Mouse (Mus musculus) inflammation-experienced regulatory T-cells, adult 16 weeks (primary cell): Measurements from ENCODE around the gene Cd68. TPM values are rescaled to one million over a fixed set of nuclear protein-coding genes. Genes with fewer than 3 reads are reported as not detected.

Experiments
- polyA plus RNA-seq: library from polyadenylated mRNA; unstranded; fragments of 100-300 nt; shearing (Covaris generic); gene quantifications from one replicate; pipeline ENCODE4 v1.2.1, GENCODE M21; 2017

Gene Cd68
- 10.3 TPM for polyA plus RNA-seq

DNA sequence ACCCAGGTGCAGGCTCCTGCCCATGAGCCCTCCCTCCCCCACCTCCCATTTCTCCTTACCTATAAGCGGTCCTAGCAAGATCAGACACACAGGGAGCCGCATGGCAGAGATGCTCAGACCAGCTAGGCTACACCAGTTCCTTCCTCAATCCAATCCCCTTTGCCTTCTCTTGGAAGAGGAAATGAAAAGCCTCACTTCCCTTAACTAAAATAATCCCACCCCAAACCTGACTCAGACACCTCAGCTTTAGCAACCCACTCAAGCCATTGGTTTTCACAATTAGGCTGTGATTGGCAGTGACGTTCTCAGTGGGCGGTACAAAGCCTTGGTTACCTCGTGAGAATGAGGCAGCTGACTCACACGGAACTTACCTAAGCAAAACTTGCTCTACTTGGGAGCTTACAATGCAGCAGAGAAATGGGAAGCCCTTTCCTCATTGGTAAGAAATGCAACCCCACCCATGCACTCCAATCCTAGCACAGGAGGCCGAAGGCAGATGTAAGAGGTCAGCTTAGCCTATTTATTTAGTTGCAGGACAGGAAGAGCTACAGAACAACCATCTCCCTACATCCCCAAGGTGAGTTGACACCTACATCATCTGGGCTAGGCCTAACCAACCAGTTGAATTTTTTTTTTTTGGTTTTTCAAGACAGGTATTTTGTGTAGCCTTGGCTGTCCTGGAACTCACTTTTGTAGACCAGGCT lies at the start of gene Cd68:
Gene Cd68, minus strand, starts transcription at position 193 of the 704 bp plus-strand sequence.

DNA sequence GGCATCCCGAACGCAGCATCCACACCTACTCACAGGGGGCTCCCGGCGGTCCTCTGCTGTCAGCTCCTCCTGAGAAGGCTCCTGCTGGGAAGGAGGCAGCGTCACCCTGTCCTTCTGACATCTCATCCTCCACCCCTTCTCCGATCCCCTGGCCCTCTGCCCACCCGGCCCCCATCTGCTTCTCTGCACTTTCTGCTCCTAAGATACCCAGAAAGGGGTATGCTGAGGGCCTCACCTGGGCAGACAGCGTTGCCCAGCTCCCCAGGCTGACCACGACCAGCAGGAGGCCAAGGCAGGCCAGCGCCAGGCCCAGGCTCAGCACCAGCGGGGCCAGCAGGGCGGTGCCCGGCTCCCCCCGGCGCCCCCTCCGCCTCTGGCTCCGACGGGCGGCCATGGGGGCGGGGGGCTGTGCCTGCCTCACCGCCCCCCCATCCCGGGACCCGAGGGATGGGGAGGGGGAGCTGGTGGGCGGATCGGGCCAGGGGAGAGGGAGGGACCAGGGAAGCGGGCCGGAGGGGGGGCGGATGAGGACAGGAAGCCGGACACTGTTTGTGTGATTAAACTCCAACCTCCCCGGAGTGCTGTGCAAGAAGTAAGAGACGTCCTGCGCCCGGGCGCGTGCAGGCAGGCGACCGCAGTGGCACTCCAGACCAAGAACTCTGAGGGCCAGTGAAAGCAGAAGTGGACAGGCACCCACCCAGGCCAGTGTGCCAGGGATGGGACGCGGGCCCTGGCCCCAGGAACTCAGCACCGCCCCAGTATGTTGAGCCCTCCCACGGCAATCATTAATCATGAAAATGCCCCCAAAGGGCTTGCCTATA lies 29.6 kb upstream of the Cd68 start, which contains the start of the genes Tnfsf12 and Tnfsfm13:
Gene Tnfsf12, minus strand, starts transcription at position 489 of the 821 bp plus-strand sequence.
Gene Tnfsfm13, minus strand, starts transcription at position 738 of the 821 bp plus-strand sequence.

DNA sequence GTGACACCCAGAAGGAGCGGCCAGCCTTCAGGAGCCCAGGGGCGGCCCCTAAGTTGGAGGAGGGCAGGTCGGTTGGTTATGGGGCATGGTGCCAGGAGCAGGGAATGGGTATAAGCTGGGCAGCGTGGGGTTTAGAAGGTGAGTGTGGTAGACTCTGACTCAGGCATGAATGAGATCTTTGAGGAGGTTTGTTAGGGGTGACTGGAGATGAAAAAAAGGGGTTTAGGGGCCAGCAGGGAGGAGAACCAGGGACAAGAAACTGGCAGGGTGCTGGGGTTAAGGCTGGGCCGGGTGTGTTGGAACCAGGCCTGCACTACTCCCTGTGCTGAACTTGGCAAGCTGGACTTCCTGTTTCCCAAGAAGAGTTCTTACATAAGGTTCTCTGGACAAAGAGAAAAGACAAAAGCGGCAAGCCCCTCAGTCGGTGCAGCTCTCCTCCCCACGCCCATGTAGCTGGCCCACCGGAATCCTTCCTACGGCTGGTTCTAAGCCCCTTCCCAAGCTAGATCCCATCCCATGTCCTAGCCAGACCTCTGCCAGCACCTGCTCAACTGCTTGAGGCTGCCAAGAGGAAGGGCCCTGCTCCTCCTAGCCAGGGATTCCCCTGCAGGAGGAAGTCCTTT lies 19.7 kb upstream of the Cd68 start, which contains the start of gene Tnfsf13:
Gene Tnfsf13, minus strand, starts transcription at position 259 of the 623 bp plus-strand sequence.

DNA sequence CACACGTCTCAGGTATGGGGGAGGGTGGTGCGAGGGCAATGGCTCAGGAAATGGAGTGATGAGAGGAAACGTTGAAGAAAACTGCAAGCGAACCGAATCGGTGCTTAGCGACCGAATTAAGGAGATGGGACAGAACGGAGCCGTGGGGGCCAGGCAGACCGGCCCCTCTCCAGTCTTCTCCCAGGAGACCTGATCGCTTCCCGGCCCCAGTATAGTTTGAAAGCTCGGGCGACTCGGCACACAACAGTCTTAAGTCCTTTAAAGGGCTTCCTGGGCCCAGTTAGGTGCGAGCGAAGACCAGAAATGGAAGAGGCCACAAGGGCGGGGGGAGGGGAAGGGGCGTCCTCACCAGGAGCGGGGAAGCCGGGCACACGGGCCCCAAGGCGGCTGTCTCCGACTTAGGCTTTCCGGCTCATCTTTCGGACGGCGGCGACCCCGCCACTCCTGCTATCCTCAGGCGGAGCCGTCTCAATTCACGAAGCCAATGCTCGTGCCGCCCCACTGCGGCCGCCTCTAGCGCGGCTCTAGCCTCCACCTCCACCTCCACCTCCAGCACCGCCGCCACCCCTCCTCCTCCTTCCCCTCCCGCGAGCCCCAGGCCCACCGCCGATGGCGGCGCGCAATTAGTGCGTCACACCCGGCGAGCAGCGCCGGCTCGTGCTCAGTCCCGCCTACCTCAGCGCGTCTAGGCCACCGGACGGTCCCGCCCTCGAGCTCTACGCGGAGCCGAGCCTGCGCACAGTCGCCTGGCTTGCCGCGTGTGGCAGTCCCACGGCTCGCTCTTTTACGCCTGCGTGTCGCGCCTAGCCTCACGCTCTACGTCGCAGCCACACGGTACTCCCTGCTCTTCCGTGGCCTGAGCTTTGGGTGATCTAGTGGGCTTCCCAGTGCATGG lies 15.6 kb upstream of the Cd68 start, which contains the start of gene Senp3:
Gene Senp3, minus strand, starts transcription at position 771 of the 895 bp plus-strand sequence.

DNA sequence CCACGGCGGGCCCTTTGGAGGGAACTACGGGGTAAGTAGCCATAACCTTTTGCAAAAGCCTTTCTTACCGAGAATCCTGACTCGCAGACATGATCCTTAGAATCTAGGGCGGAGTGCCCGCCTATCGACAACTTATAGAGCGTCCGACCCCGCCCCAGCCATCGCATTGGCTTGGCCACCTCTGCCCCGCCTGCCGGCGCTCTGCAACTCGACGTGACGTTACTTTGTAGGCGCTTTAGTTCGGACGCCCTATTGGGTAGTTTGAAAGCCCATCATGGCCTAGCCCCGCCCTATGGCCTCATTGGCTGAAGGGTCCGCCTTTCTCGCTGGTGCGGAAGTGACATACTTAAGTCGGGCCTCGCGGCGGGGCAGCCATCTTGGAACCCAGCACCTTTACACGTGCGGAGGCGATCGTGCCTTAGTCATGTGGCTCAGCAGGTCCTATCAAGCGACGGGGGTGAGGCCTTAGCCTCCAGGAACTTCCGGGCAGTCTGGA lies 6.3 kb upstream of the Cd68 start, which contains the start of gene Eif4a1:
Gene Eif4a1, minus strand, starts transcription at position 213 of the 496 bp plus-strand sequence.

DNA sequence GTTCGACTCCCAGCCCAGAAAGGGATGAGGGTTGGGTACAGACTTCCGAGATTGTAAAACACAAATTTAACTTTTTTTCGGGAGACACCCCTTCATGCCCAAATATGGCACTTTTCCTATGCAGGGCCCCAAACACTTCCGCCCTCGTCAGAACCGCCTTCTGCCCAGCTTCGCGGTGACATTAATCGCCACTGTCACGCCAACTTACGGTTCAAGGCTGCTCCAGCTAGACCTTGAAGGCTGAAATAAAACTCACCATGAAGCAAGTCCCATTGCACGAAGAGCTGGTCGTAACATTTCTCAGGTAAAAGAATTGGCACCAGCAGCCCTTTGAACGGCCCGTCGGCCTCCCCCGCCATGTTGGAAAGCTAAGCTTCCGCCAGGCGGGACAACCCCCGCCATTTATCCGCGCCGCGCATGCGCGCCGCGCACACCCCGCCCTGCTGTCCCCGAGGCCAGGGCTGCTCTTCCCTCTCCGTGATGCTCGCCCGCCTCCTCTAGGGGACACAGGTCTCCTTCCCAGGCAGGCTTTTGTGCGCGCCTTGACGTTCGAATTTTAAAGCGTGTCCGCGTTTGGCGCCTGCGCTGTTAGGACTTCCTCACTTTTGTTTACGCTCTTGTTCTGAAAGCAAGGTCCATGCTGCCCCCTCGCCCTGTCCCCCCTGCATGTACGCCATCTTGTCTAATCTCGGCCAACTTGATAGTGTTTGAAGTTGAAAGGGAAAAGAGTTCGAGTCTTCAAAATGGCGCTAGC lies 3.6 kb downstream of the Cd68 start, which contains the start of gene Mpdu1:
Gene Mpdu1, minus strand, starts transcription at position 430 of the 754 bp plus-strand sequence.

DNA sequence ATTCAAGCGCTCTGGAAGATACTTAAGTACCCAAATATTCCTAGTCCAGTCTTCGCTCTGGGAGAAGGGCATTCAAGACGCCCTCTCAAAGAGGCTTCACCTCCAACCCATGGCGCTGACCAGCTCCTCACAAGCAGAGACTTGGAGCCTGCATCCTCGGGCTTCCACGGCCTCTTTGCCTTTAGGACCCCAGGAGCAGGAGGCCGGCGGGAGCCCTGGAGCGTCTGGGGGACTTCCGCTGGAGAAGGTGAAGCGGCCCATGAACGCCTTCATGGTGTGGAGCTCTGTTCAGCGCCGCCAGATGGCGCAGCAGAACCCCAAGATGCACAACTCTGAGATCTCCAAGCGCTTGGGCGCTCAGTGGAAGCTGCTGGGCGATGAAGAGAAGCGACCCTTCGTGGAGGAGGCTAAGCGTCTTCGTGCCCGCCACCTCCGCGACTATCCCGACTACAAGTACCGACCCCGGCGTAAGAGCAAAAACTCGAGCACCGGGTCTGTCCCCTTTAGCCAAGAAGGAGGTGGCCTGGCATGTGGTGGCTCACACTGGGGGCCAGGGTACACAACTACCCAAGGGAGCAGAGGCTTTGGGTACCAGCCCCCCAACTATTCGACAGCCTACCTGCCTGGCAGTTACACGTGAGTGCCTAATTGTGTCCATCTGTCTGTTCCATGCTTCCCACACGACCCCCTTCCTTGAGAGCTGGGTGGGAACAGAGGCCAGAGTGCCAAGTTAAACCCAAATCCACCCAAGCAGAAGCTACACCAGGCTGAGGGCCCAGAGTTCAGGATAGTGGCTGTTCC lies 10.5 kb downstream of the Cd68 start, which contains the start of gene Sox15:
Gene Sox15, plus strand, starts transcription at position 51 of the 801 bp plus-strand sequence.

DNA sequence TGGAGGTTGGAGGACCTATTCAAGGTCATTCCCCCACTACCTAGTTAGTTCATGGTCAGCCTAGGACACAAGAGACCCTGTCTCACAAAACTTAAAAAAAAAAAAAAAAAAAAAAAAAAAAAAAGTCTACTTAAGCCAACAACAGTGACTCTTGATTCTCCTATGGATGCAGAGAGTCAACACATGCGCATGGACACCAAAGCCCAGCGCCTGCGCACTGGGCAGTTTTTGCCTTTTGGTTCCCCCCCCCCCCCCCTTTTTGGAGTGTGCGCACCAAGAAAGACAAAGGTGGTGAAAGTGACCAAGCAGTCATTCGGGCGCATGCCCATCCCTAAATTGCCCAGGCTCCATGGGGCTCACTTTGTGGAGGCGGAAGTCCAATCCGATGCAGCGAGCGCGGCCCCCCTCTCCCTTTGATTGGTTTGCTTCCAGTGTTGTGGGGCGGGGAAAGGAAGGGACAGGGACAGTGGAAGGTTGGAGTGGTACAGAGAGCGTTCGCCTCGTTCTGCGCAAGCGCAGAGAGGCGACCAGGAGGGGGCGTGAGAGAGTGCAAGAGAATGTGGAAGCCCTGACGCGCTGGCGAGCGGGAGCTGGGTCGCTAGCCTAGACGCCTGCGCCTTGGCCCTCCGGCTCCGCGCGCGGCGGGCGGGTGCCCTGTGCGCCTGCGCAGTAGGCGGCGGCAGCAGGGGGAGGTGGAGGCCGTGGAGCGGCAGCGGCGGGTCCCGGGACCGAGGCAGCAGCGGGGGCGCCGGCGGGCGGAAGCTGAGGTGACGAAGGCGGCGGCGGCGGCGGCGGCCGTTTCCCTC lies 33.5 kb downstream of the Cd68 start, which contains the start of gene Fxr2:
Gene Fxr2, plus strand, starts transcription at position 707 of the 806 bp plus-strand sequence.

DNA sequence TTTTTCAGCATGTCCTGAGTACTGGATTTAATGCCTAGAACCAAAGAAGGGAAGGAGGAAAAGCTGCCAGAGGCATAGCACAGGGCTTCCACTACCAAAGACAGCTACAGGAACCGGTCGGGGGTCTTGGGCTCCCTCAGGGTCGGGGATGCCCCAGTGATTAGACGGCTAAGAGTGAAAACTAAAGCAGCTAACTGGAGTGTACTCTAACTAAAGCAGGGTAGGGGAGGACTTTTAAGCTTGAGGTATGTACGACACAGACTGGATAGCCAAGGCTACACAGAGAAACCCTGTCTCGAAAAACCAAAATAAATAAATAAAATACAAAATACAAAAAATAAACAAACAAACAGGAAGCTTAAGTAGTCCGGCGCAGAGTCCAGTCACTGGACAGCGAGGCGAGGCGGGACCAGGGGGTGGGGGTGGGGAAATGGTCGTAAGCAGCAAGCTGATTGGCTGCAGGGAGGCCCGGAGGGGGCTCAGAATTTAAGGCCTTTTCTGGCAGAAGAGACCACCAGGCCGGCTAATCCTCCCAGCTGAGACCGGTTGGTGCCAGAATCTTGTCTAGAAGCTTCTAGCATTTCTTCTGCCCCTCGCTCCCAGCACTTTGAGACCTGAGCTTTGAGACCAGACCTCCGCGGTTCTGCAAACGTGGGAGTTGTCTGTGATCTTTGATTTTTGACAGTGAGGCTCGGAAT lies 44.2 kb downstream of the Cd68 start, which contains the start of gene Sat2:
Gene Sat2, plus strand, starts transcription at position 454 of the 698 bp plus-strand sequence.

DNA sequence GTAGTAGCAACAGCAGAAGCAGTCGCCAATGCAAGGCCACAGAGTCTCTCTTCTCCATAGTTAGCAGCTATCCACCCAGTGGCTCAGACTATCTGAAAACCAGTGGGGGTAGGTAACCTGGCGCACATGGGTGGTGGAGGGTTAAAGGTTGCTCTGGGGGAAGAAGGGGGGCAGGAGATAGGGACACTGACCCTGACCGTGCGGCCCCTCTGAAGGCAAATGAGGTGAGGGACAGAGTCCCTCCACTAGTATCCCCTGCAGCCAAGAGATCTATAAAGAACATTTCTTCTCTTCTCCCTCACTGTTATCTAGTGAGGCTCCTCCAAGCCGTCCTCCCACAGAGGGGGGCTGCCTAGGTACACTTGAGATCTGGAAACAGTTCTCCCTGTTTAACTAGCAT lies 48.1 kb downstream of the Cd68 start, which contains the start of gene Shbg:
Gene Shbg, minus strand, starts transcription at position 101 of the 400 bp plus-strand sequence.

Other genes with a start within 250 kb of the Cd68 start
- gene Dnah2, start 117.0 kb downstream of the Cd68 start, polyA plus RNA-seq: not detected
- 0.27 TPM for gene Efnb3, start 105.9 kb downstream of the Cd68 start, polyA plus RNA-seq
- gene Wrap53, start 85.9 kb downstream of the Cd68 start, polyA plus RNA-seq: 32.4 TPM
- 242 TPM for gene Trp53, start 85.8 kb downstream of the Cd68 start, polyA plus RNA-seq
- 0.20 TPM for gene Atp1b2, start 60.2 kb downstream of the Cd68 start, polyA plus RNA-seq
- gene Shbg, start 48.2 kb downstream of the Cd68 start, polyA plus RNA-seq: not detected
- gene Sat2, start 44.1 kb downstream of the Cd68 start, polyA plus RNA-seq: not detected
- 11.9 TPM for gene Fxr2, start 33.2 kb downstream of the Cd68 start, polyA plus RNA-seq
- not detected for gene Sox15, start 10.8 kb downstream of the Cd68 start, polyA plus RNA-seq
- gene Mpdu1, start 3.5 kb downstream of the Cd68 start, polyA plus RNA-seq: 56.1 TPM
- gene Eif4a1, start 6.3 kb upstream of the Cd68 start, polyA plus RNA-seq: 508 TPM
- 39.6 TPM for gene Senp3, start 15.9 kb upstream of the Cd68 start, polyA plus RNA-seq
- 0.29 TPM for gene Tnfsf13, start 19.6 kb upstream of the Cd68 start, polyA plus RNA-seq
- not detected for gene Tnfsf12, start 29.7 kb upstream of the Cd68 start, polyA plus RNA-seq
- not detected for gene Tnfsfm13, start 29.9 kb upstream of the Cd68 start, polyA plus RNA-seq
- 58.0 TPM for gene Polr2a, start 92.5 kb upstream of the Cd68 start, polyA plus RNA-seq
- not detected for gene Slc35g3, start 95.8 kb upstream of the Cd68 start, polyA plus RNA-seq
- gene Zbtb4, start 99.8 kb upstream of the Cd68 start, polyA plus RNA-seq: 5.8 TPM
- 6.2 TPM for gene Chrnb1, start 129.8 kb upstream of the Cd68 start, polyA plus RNA-seq
- not detected for gene Fgf11, start 135.7 kb upstream of the Cd68 start, polyA plus RNA-seq
- not detected for gene Tmem102, start 139.5 kb upstream of the Cd68 start, polyA plus RNA-seq
- gene Gm39566, start 149.1 kb upstream of the Cd68 start, polyA plus RNA-seq: not detected
- not detected for gene Spem2, start 152.3 kb upstream of the Cd68 start, polyA plus RNA-seq
- not detected for gene Spem1, start 156.0 kb upstream of the Cd68 start, polyA plus RNA-seq
- gene Nlgn2, start 171.6 kb upstream of the Cd68 start, polyA plus RNA-seq: 0.61 TPM
- 113 TPM for gene Tmem256, start 172.4 kb upstream of the Cd68 start, polyA plus RNA-seq
- gene Plscr3, start 180.2 kb upstream of the Cd68 start, polyA plus RNA-seq: 27.8 TPM
- not detected for gene Tnk1, start 192.6 kb upstream of the Cd68 start, polyA plus RNA-seq
- gene Tmem95, start 211.9 kb upstream of the Cd68 start, polyA plus RNA-seq: not detected
- gene Kctd11, start 215.3 kb upstream of the Cd68 start, polyA plus RNA-seq: 2.3 TPM
- 663 TPM for gene Acap1, start 229.4 kb upstream of the Cd68 start, polyA plus RNA-seq
- 3.0 TPM for gene 2810408A11Rik, start 234.8 kb upstream of the Cd68 start, polyA plus RNA-seq
- 5.7 TPM for gene Neurl4, start 234.9 kb upstream of the Cd68 start, polyA plus RNA-seq
- gene Gps2, start 247.7 kb upstream of the Cd68 start, polyA plus RNA-seq: 163 TPM